Mouse (Mus musculus) CH12.LX (cell line): Measurements from ENCODE around the gene Cdyl. TPM values are rescaled to one million over a fixed set of nuclear protein-coding genes. Genes with fewer than 3 reads are reported as not detected.

ENCODE experiments used
- DNase-seq: peaks from one replicate; pipeline ENCODE4 v3.0.0-alpha.2; 2013; ENCODE audit errors: extremely low read depth
- H3K27ac ChIP-seq: 2 replicates; pipeline ENCODE4 v1.5.1; 2012; ENCODE audit warnings: low read depth, mild to moderate bottlenecking, control low read depth, moderate library complexity; ENCODE audit not compliant: insufficient read depth
- H3K27me3 ChIP-seq: replicated peaks from 2 replicates; pipeline ENCODE3; 2012; ENCODE audit warnings: inconsistent platforms
- H3K36me3 ChIP-seq, 2 experiments: replicated peaks in 1 of 2; 2 replicates each; pipeline versions ENCODE3 to v1.6.1; 2012; ENCODE audit warnings: inconsistent platforms in 1 of 2, low read length in 1 of 2, mild to moderate bottlenecking in 1 of 2, mixed read lengths in 1 of 2, moderate library complexity in 1 of 2; ENCODE audit not compliant: control insufficient read depth in 1 of 2, insufficient read depth in 1 of 2
- H3K4me1 ChIP-seq, 2 experiments: 2 replicates each; pipeline ENCODE4 v1.6.1; 2012; ENCODE audit warnings: inconsistent platforms in 1 of 2, moderate library complexity in 1 of 2; ENCODE audit not compliant: insufficient read depth in 2 of 2, control insufficient read depth in 1 of 2
- H3K4me2 ChIP-seq: 2 replicates; pipeline ENCODE4 v1.6.1; 2012; ENCODE audit warnings: low read depth, mild to moderate bottlenecking, control low read depth; ENCODE audit not compliant: poor library complexity, insufficient read depth, severe bottlenecking
- H3K4me3 ChIP-seq, 3 experiments: fragments of 150-350 bp in 1 of 3; sonication (generic) in 1 of 3; replicated peaks in 1 of 3; 2 replicates each; pipeline versions ENCODE3 to v1.5.1; 2011 to 2012; ENCODE audit warnings: low read depth in 2 of 3, low read length in 2 of 3, mild to moderate bottlenecking in 2 of 3, moderate library complexity in 2 of 3, control low read depth in 1 of 3, improper control_type of control experiment in 1 of 3, inconsistent platforms in 1 of 3, mixed read lengths in 1 of 3; ENCODE audit not compliant: poor library complexity in 1 of 3
- H3K79me2 ChIP-seq: replicated peaks from 2 replicates; pipeline ENCODE4 v1.6.1; 2012; ENCODE audit warnings: mild to moderate bottlenecking, moderate library complexity; ENCODE audit not compliant: control insufficient read depth, poor library complexity, insufficient read depth, severe bottlenecking; ENCODE audit errors: extremely low read depth
- H3K9ac ChIP-seq: 2 replicates; pipeline ENCODE4 v1.6.1; 2012; ENCODE audit warnings: low read depth, mild to moderate bottlenecking, control low read depth, moderate library complexity; ENCODE audit not compliant: insufficient read depth
- H3K9me3 ChIP-seq: replicated peaks from 2 replicates; pipeline ENCODE3; 2012; ENCODE audit warnings: low read length, inconsistent platforms, mixed read lengths
- BHLHE40 ChIP-seq: IDR thresholded peaks from 2 replicates; pipeline ENCODE4 v1.6.1; 2011; ENCODE audit warnings: mild to moderate bottlenecking, low read depth, low read length, improper control_type of control experiment
- E2F4 ChIP-seq: IDR thresholded peaks from 2 replicates; pipeline ENCODE4 v1.6.1; 2011; ENCODE audit warnings: low read depth, low read length, improper control_type of control experiment; ENCODE audit not compliant: insufficient replicate concordance
- ELF1 ChIP-seq: IDR thresholded peaks from 2 replicates; pipeline ENCODE4 v1.6.1; 2014; ENCODE audit warnings: low read depth, mild to moderate bottlenecking, inconsistent platforms, low read length, improper control_type of control experiment
- EP300 ChIP-seq: IDR thresholded peaks from 2 replicates; pipeline ENCODE4 v1.6.1; 2011; ENCODE audit warnings: low read length, improper control_type of control experiment
- ETS1 ChIP-seq: conservative IDR thresholded peaks from 2 replicates; pipeline ENCODE4 v1.6.1; 2012; ENCODE audit warnings: low read depth, mild to moderate bottlenecking, inconsistent platforms, low read length, improper control_type of control experiment, moderate library complexity
- IRF4 ChIP-seq: IDR thresholded peaks from 2 replicates; pipeline ENCODE4 v1.6.1; 2014; ENCODE audit warnings: low read depth, mild to moderate bottlenecking, inconsistent platforms, low read length, improper control_type of control experiment
- JUND ChIP-seq: conservative IDR thresholded peaks from 2 replicates; pipeline ENCODE4 v1.6.1; 2011; ENCODE audit warnings: low read depth, low read length, improper control_type of control experiment
- MAFK ChIP-seq: IDR thresholded peaks from 2 replicates; pipeline ENCODE4 v1.6.1; 2011; ENCODE audit warnings: low read length, improper control_type of control experiment; ENCODE audit not compliant: insufficient replicate concordance
- MAX ChIP-seq: IDR thresholded peaks from 2 replicates; pipeline ENCODE4 v1.6.1; 2011; ENCODE audit warnings: low read length, improper control_type of control experiment
- MAZ ChIP-seq: IDR thresholded peaks from 2 replicates; pipeline ENCODE4 v1.6.1; 2012; ENCODE audit warnings: low read depth, mild to moderate bottlenecking, inconsistent platforms, low read length, improper control_type of control experiment, moderate library complexity
- MEF2A ChIP-seq: IDR thresholded peaks from 2 replicates; pipeline ENCODE4 v1.6.1; 2014; ENCODE audit warnings: low read depth, mild to moderate bottlenecking, inconsistent platforms, low read length, improper control_type of control experiment, borderline replicate concordance
- MXI1 ChIP-seq: IDR thresholded peaks from 2 replicates; pipeline ENCODE4 v1.6.1; 2011; ENCODE audit warnings: mild to moderate bottlenecking, low read depth, low read length, improper control_type of control experiment
- MYC ChIP-seq: IDR thresholded peaks from 2 replicates; pipeline ENCODE4 v1.6.1; 2011; ENCODE audit warnings: low read depth, mild to moderate bottlenecking, improper control_type of control experiment, low read length
- PAX5 ChIP-seq: IDR thresholded peaks from 2 replicates; pipeline ENCODE4 v1.6.1; 2012; ENCODE audit warnings: low read length, inconsistent platforms, mixed read lengths
- POLR2A ChIP-seq: IDR thresholded peaks from 2 replicates; pipeline ENCODE4 v1.6.1; 2011; ENCODE audit warnings: low read depth, mild to moderate bottlenecking, improper control_type of control experiment, low read length
- SIN3A ChIP-seq: IDR thresholded peaks from 2 replicates; pipeline ENCODE4 v1.6.1; 2012; ENCODE audit warnings: low read length, improper control_type of control experiment, inconsistent platforms
- SMC3 ChIP-seq: IDR thresholded peaks from 2 replicates; pipeline ENCODE4 v1.6.1; 2011; ENCODE audit warnings: low read depth, low read length, improper control_type of control experiment
- TCF12 ChIP-seq: IDR thresholded peaks from 2 replicates; pipeline ENCODE4 v1.6.1; 2014; ENCODE audit warnings: low read depth, mild to moderate bottlenecking, inconsistent platforms, low read length, improper control_type of control experiment
- USF2 ChIP-seq: conservative IDR thresholded peaks from 2 replicates; pipeline ENCODE4 v1.6.1; 2011; ENCODE audit warnings: low read depth, low read length, improper control_type of control experiment
- ZKSCAN1 ChIP-seq: IDR thresholded peaks from 2 replicates; pipeline ENCODE4 v1.6.1; 2012; ENCODE audit warnings: low read depth, inconsistent platforms, low read length, improper control_type of control experiment, borderline replicate concordance
- dilution Hi-C: fragments of 300-500 bp; cut with MboI; formaldehyde crosslinking; loops from 2 replicates; pipeline ENCODE4 v1.14.3; 2020; ENCODE audit warnings: low sequenced_read_pairs; ENCODE audit not compliant: extremely low pct_unique_long_range_greater_than_20kb, extremely low pct_ligation_motif_present
- in situ Hi-C: fragments of 300-500 bp; cut with MboI; formaldehyde crosslinking; loops from 3 replicates; pipeline ENCODE4 v1.14.3; 2019; ENCODE audit warnings: low sequenced_read_pairs, low pct_ligation_motif_present, low pct_unique_long_range_greater_than_20kb, mixed read lengths
- polyA plus RNA-seq: library from polyadenylated mRNA; unstranded; fragments of >175 nt; gene quantifications from 2 replicates; pipeline ENCODE4 v1.2.1, GENCODE M21; 2012; ENCODE audit warnings: low read depth; ENCODE audit not compliant: insufficient read length
- total RNA-seq, 2 experiments: library from RNA; depleted of rRNA; stranded (reverse); fragments of 300-350 nt in 1 of 2; fragments of >200 nt in 1 of 2; gene quantifications; 2 replicates each; pipeline ENCODE4 v1.2.3; 2012 to 2014

The Cdyl gene
- total and polyA plus RNA-seq, 3 experiments: 5.7 to 9.1 (median 8.3) TPM

GRCm38 (mm10) chr13:35620756-35621155 is 38.9 kb upstream of the Cdyl start:
- Histone ChIP-seq H3K4me2 (no peak overlapping the region), H3K27ac (no peak overlapping the region), H3K36me3 (no peaks in the 10 kb centered on the region), H3K79me2 (no peaks in the 10 kb centered on the region), H3K27me3 (no peaks in the 10 kb centered on the region), H3K4me1 (peaks cover 0 to 3% of the 10 kb centered on the region in 2 experiments; a peak in 3 of 4 replicates), H3K9me3 (no peaks in the 10 kb centered on the region), H3K9ac (no peak overlapping the region), H3K4me3 (no peak overlapping the region)
- no peak for DNase-seq
- in situ Hi-C loops: no loop called here
- dilution Hi-C loops: no loop called here
- TF ChIP-seq MEF2A (no peak), ETS1 (no peak), EP300 (no peak), MAX (no peak), PAX5 (no peak), USF2 (no peak), ZKSCAN1 (no peak), E2F4 (no peak), MYC (no peak), MAFK (no peak), TCF12 (no peak), SIN3A (no peak)

GRCm38 (mm10) chr13:35624831-35625230 is 34.8 kb upstream of the Cdyl start:
- dilution Hi-C loops (no loop called here), in situ Hi-C loops (no loop called here)
- H3K27ac ChIP-seq: no peak overlapping the region
- no peak for DNase-seq
- no peak overlapping the region for H3K9ac ChIP-seq
- no peaks in the 10 kb centered on the region for H3K9me3 ChIP-seq
- no peak overlapping the region for H3K4me3 ChIP-seq
- H3K79me2 ChIP-seq: no peaks in the 10 kb centered on the region
- TF ChIP-seq SIN3A: no peak
- no peak for TF ChIP-seq IRF4
- TF ChIP-seq PAX5: no peak
- TF ChIP-seq ELF1: no peak
- no peak for TF ChIP-seq SMC3
- H3K4me1 ChIP-seq: no peaks in the 10 kb centered on the region
- no peaks in the 10 kb centered on the region for H3K36me3 ChIP-seq
- H3K27me3 ChIP-seq: no peaks in the 10 kb centered on the region
- no peak overlapping the region for H3K4me2 ChIP-seq

- Histone ChIP-seq H3K79me2 (no peaks in the 10 kb centered on the region), H3K4me1 (no peaks in the 10 kb centered on the region), H3K9ac (no peak overlapping the region), H3K4me3 (no peak overlapping the region), H3K9me3 (no peaks in the 10 kb centered on the region), H3K27me3 (no peaks in the 10 kb centered on the region), H3K36me3 (no peaks in the 10 kb centered on the region), H3K4me2 (no peak overlapping the region), H3K27ac (no peak overlapping the region)
- in situ Hi-C loops: no loop called here
- dilution Hi-C loops: no loop called here
- DNase-seq: no peak
- no peak for TF ChIP-seq MAFK
- TF ChIP-seq MAZ: no peak
- no peak for TF ChIP-seq BHLHE40
- no peak for TF ChIP-seq TCF12
- TF ChIP-seq POLR2A: no peak
- TF ChIP-seq E2F4: no peak
- no peak for TF ChIP-seq JUND
- no peak for TF ChIP-seq MXI1
- no peak for TF ChIP-seq ZKSCAN1
Measured at GRCm38 (mm10) chr13:35625556-35625955, 34.1 kb upstream of the Cdyl start.
